Mouse (Mus musculus) embryonic stem cell, embryonic (primary cell): ENCODE measurements around the gene Zfp780b.
"Not testable (repeated sequence)": the region's sequence is repeated elsewhere in the genome, so short reads cannot be mapped to it uniquely, and the experiment has no call there.

Source experiments
- CTCF ChIA-PET, 4 experiments: fragments of 300-600 bp in 2 of 4; fragments of 350-600 bp in 2 of 4; sonication (Branson Sonifier 250); formaldehyde crosslinking; loops; one replicate each; lab custom pipeline; 2022; ENCODE audit warnings: inconsistent platforms in 2 of 4; lab: Charles Lee
- POLR2A ChIA-PET, 4 experiments: fragments of 300-600 bp in 2 of 4; fragments of 350-600 bp in 2 of 4; sonication (Branson Sonifier 250); formaldehyde crosslinking; loops; one replicate each; lab custom pipeline; 2022; ENCODE audit warnings: antibody characterized with exemption in 4 of 4, inconsistent platforms in 1 of 4; lab: Charles Lee

The Zfp780b gene

GRCm38 (mm10) chr7:27978683-27979528 lies at the start of gene Zfp780b:
Gene Zfp780b (minus strand): TSS chr7:27979171.
- CTCF ChIA-PET = interaction anchor here in 1 of 4 experiments (0.6 to 0.7 kb wide), 2 partner anchors 225 to 364 kb away, joined by 4 to 8 read pairs; no protein-coding TSS in a partner anchor
- POLR2A ChIA-PET = interaction anchor here in 3 of 4 experiments (0.5 to 2.6 kb wide), 24 partner anchors 9 to 576 kb away, joined by 3 to 13 read pairs (median 4); partner anchors contain the start of genes Zfp850 (in 2 of the 3), Dyrk1b (in 1 of the 3), Eid2 (in 1 of the 3) and Gmfg (in 1 of the 3)

GRCm38 (mm10) chr7:28014445-28014810 lies 35.5 kb upstream of the Zfp780b start:
- CTCF ChIA-PET = interaction anchor here in 1 of 4 experiments (0.6 kb wide), 1 partner anchor 134 kb away, joined by 3 read pairs; no protein-coding TSS in a partner anchor
- POLR2A ChIA-PET = interaction anchor here (0.6 to 2.3 kb wide), 19 partner anchors 10 to 378 kb away, joined by 3 to 10 read pairs (median 4); partner anchors contain the start of genes Zfp780b (in 2 of the 4), Dyrk1b (in 1 of the 4), Map3k10 (in 1 of the 4) and Med29 (in 1 of the 4)

- CTCF ChIA-PET = interaction anchor here in 2 of 4 experiments (0.6 to 0.8 kb wide), 4 partner anchors 134 to 189 kb away, joined by 3 read pairs; no protein-coding TSS in a partner anchor
- POLR2A ChIA-PET = interaction anchor here (0.6 to 2.3 kb wide), 29 partner anchors 9 to 379 kb away, joined by 3 to 10 read pairs (median 4); partner anchors contain the start of genes Med29 (in 2 of the 4), Paf1 (in 2 of the 4), Zfp780b (in 2 of the 4) and Dyrk1b (in 1 of the 4)
These were observed 34.8 kb upstream of the Zfp780b start, which contains the start of gene Zfp850 for GRCm38 (mm10) chr7:28013549-28014444. Gene Zfp850 (minus strand): TSS chr7:28014115.

DNA sequence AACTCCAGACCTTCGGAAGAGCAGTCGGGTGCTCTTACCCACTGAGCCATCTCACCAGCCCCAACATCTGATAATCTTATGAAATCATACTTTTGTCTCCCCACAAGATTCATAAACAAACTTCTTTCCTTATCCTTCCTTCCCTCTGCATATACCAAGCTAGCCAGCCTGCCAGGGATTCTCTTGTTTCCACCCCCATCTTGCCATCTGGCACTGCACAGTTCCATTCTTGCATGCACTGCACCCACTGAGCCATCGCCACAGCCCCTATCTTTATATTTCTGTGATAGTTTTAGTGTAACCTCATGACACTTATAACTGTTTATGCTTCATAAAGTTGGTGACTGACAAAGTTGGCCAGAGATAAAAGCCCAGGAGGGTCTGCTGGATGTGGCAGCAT lies 31.3 kb upstream of the Zfp780b start:
- ChIA-PET CTCF (no interaction called here), POLR2A (interaction anchor here in 1 of 4 experiments (0.6 kb wide), 1 partner anchor 161 kb away, joined by 3 read pairs; no protein-coding TSS in a partner anchor)

- ChIA-PET POLR2A (interaction anchor here in 2 of 4 experiments (0.6 to 1.5 kb wide), 8 partner anchors 11 to 999 kb away, joined by 3 to 5 read pairs (median 3); partner anchors contain the start of genes Eif3k (in 1 of the 2), Med29 (in 1 of the 2) and Paf1 (in 1 of the 2)), CTCF (no interaction called here)
These were observed 3.2 kb upstream of the Zfp780b start for GRCm38 (mm10) chr7:27982197-27982596.

- POLR2A ChIA-PET, CTCF ChIA-PET: not testable (repeated sequence)
These were observed 29.5 kb downstream of the Zfp780b start for GRCm38 (mm10) chr7:27949451-27949850.

- CTCF ChIA-PET, POLR2A ChIA-PET: not testable (repeated sequence)
These were observed 37.1 kb downstream of the Zfp780b start for GRCm38 (mm10) chr7:27941869-27942268.

- CTCF ChIA-PET, POLR2A ChIA-PET: not testable (repeated sequence)
These were observed 45.2 kb downstream of the Zfp780b start for GRCm38 (mm10) chr7:27933800-27934158.

- ChIA-PET POLR2A (no interaction called here), CTCF (interaction anchor here in 1 of 4 experiments (0.7 kb wide), 1 partner anchor 345 kb away, joined by 3 read pairs; no protein-coding TSS in a partner anchor)
These were observed 45.7 kb downstream of the Zfp780b start for GRCm38 (mm10) chr7:27933050-27933799.

DNA sequence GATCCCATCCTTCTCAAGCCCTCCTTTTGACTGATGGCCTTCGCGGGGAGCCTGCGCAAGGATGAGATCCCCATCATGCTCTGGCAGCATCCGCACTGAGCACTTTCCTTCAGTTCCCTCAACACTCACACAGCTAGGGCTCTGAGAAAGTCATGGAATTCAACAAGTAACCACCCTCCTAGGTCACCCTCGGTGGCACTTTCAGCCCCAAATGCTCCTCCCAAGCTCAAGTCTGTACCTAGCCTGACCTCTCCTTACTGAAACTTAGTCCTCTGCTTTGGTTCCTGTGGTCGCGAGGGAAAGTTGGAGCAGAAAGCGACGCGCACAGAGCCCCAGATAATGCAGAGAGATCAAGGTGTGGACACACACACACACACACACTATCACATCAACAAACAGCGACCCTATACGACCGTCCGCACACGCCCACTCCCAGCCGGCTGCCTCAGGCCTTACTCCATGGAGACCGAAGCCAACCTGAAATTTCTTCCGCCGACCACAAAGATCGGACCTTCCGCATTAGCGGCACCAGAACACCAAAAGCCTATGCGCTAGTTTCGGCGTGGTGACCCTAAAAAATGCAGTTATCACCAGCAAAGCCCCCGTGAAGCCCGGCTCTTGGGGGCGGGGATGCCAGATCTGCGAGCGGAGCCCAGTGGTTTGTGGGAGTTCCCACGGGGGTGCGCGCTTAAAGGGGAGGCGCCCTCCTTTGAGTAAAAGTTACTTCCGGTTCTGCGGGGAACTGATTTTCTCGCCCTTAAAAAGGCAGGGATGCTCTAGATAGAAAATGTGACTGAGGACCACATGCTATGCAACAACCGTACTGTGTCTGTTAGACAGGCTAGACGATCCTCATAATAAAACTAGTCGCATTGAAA lies 49.9 kb downstream of the Zfp780b start, which contains the start of gene Zfp974:
TSS of gene Zfp974 (minus strand) at position 643 of the 878 bp plus-strand sequence.
- ChIA-PET CTCF (interaction anchor here in 1 of 4 experiments (1.1 kb wide), 1 partner anchor 121 kb away, joined by 4 read pairs; the partner anchor contains the start of gene Psmc4), POLR2A (interaction anchor here in 1 of 4 experiments (0.7 to 1.3 kb wide), 4 partner anchors 15 to 90 kb away, joined by 3 to 5 read pairs (median 3); partner anchors contain the start of genes Zfp59 and Zfp780b)

DNA sequence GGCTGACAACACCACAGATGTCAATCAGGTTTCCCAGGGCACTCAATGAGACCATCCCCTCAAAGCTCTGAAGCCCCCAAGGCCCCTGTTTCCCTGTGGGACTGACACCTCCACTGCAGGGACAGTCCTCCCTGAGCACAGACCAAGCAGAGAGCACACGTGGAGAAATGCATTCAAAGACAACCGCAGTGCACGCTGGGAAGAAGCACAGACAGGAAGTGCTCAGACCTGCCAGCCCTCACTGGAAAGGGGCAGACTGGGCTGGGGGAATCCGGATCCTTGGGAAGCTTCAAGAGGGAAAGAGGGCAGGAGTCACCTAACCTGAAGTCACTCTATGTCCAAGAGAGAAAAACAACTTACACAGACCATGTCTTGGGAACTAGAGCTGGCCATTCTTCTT lies 51.9 kb downstream of the Zfp780b start:
- ChIA-PET CTCF (interaction anchor here in 1 of 4 experiments (0.6 kb wide), 1 partner anchor 193 kb away, joined by 3 read pairs; no protein-coding TSS in a partner anchor), POLR2A (interaction anchor here in 1 of 4 experiments (1.0 kb wide), 1 partner anchor 193 kb away, joined by 3 read pairs; no protein-coding TSS in a partner anchor)

DNA sequence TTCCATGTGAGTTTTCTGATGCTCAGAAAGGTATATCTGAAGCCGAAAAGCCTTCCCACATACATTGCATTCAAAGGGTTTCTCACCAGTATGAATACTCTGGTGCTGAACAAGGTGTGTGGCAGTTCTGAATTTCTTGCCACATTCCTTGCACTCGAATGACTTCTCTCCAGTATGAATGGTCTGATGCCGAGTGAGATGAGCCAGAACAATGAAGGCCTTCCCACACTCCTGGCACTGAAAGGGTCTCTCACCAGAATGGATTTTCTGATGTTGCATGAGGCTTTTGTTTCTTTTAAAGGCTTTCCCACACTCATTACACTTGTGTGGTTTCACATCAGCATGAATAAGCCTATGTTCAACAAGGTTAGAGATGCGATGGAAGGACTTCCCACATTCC lies 68.0 kb downstream of the Zfp780b start:
- POLR2A ChIA-PET, CTCF ChIA-PET: not testable (repeated sequence)
